Mouse (Mus musculus) embryonic facial prominence, embryonic 10.5 days (tissue): Measurements from ENCODE around the gene Tmem192. TPM values are rescaled to one million over a fixed set of nuclear protein-coding genes. Genes with fewer than 3 reads are reported as not detected.

Experiments used
- DNase-seq: peaks from one replicate; pipeline ENCODE4 v3.0.0-alpha.2; 2017; ENCODE audit warnings: low spot score
- H3K27ac ChIP-seq: fragments of 300-500 bp; sonication (generic); replicated peaks from 2 replicates; pipeline ENCODE4 v1.5.1; 2016; ENCODE audit warnings: mild to moderate bottlenecking
- H3K27me3 ChIP-seq: fragments of 300-500 bp; sonication (generic); replicated peaks from 2 replicates; pipeline ENCODE4 v1.6.1; 2016; ENCODE audit warnings: low read depth, mild to moderate bottlenecking; ENCODE audit not compliant: poor library complexity, severe bottlenecking
- H3K36me3 ChIP-seq: fragments of 300-500 bp; sonication (generic); replicated peaks from 2 replicates; pipeline ENCODE4 v1.6.1; 2016; ENCODE audit warnings: mild to moderate bottlenecking, moderate library complexity
- H3K4me1 ChIP-seq: fragments of 300-500 bp; sonication (generic); 2 replicates; pipeline ENCODE4 v1.6.1; 2016
- H3K4me3 ChIP-seq: fragments of 300-500 bp; sonication (generic); 2 replicates; pipeline ENCODE4 v1.5.1; 2016; ENCODE audit warnings: mild to moderate bottlenecking, moderate library complexity
- H3K9me3 ChIP-seq: fragments of 300-500 bp; sonication (generic); 2 replicates; pipeline ENCODE4 v1.6.1; 2016; ENCODE audit warnings: mild to moderate bottlenecking
- WGBS: fragments of 180-500 bp; shearing (Covaris S2); methylation state at CpG from one replicate; pipeline ENCODE4 v1.1.7; 2016; 5-methylcytosine and 5-hydroxymethylcytosine counted together
- polyA plus RNA-seq: library from polyadenylated mRNA; unstranded; fragments of >200 nt; fragmentation: Nextera tagmentation; extraction: Ambion mirVana; gene quantifications from 2 replicates; pipeline ENCODE4 v1.2.1, GENCODE M21; 2016

The Tmem192 gene
- polyA plus RNA-seq, 1 experiment from 2014 or later: 18.2 TPM

- H3K4me3 ChIP-seq: no peak overlapping the region
- no peak for DNase-seq
- no peak overlapping the region for H3K27ac ChIP-seq
- H3K27me3 ChIP-seq: peaks cover 29% of the 10 kb centered on the region
- H3K9me3 ChIP-seq: no peaks in the 10 kb centered on the region
- H3K4me1 ChIP-seq: peaks cover 4% of the 10 kb centered on the region; the same call in 1 of the 2 replicates
- WGBS: 78% methylated on average over 8 of the region's 8 CpGs
- no peaks in the 10 kb centered on the region for H3K36me3 ChIP-seq
Observed at GRCm38 (mm10) chr8:64941019-64941418, 6.0 kb upstream of the Tmem192 start.

GRCm38 (mm10) chr8:64941495-64941894 is 5.5 kb upstream of the Tmem192 start:
- WGBS: 14% methylated on average over 9 of the region's 9 CpGs
- no peak overlapping the region for H3K4me3 ChIP-seq
- peak; percentile 74 for DNase-seq
- no peaks in the 10 kb centered on the region for H3K9me3 ChIP-seq
- no peaks in the 10 kb centered on the region for H3K36me3 ChIP-seq
- peaks cover 29% of the 10 kb centered on the region for H3K27me3 ChIP-seq
- H3K4me1 ChIP-seq: peaks cover 4% of the 10 kb centered on the region; the same call in 1 of the 2 replicates
- H3K27ac ChIP-seq: no peak overlapping the region

DNA sequence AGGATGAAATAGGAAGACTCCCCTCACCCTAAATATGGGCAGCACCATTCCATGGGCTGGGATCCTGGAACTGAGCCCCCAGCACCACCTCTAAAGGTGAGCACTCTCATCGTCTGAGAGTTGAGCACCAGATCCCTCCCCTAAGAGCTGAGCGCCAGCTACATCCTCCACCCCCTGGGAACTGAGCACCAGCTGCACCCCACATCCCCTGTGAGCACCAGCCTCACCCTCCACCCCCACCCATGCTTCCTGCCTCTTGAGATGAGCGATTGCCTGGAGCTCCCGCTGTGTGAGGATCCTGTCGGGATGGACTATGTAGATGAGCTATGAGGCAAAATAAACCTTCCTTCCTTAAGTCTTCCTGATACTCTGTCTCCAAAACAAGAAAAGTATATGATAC is 4.0 kb upstream of the Tmem192 start:
- Histone ChIP-seq H3K4me3 (no peak overlapping the region), H3K9me3 (no peaks in the 10 kb centered on the region), H3K4me1 (peaks cover 4% of the 10 kb centered on the region; the same call in 1 of the 2 replicates), H3K36me3 (no peaks in the 10 kb centered on the region), H3K27me3 (peaks cover 29% of the 10 kb centered on the region), H3K27ac (no peak overlapping the region)
- DNase-seq: no peak
- WGBS: 21% methylated on average over 5 of the region's 5 CpGs

DNA sequence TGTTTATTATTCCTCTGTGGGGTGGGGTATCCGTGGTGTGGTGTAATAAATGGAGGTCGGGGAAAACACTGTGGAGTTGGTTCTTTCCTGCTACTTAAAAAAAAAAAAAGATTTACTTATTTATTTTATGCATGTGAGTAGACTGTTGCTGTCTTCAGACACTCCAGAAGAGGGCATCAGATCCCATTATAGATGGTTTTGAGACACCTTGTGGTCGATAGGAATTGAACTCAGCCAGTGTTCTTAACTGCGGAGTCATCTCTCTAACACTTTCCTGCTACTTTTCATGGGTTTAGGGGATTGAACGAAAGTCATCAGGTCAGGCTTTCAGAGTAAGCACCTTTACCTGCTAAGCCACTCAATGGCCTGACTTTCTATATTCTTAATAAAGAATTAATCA is 2.2 kb upstream of the Tmem192 start:
- H3K9me3 ChIP-seq: no peaks in the 10 kb centered on the region
- peaks cover 4% of the 10 kb centered on the region; the same call in 1 of the 2 replicates for H3K4me1 ChIP-seq
- 28% methylated on average over 5 of the region's 5 CpGs for WGBS
- H3K27ac ChIP-seq: no peak overlapping the region
- H3K36me3 ChIP-seq: no peaks in the 10 kb centered on the region
- peaks cover 29% of the 10 kb centered on the region for H3K27me3 ChIP-seq
- no peak overlapping the region for H3K4me3 ChIP-seq
- no peak for DNase-seq

DNA sequence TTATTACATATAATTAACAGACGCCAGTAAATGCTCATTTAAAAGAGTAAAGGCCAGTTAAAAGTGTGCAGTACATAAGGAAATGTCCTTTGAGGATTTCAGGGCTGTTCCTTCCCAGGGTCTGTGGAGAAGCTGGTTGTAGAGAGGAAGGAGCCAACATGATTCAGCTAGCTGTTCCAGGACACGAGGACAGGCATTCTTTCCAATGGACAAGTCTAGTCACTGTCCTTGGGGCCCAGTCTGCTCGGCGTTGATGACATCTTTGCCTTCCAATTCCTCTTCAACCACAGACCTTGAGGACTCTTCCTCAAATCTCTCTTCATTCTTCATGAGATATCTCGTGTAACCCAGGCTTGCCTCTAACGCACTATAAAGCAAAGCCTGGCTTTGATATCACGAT is 1.4 kb upstream of the Tmem192 start:
- H3K4me1 ChIP-seq: peaks cover 4% of the 10 kb centered on the region; the same call in 1 of the 2 replicates
- no peak for DNase-seq
- H3K36me3 ChIP-seq: no peaks in the 10 kb centered on the region
- H3K4me3 ChIP-seq: no peak overlapping the region
- no peaks in the 10 kb centered on the region for H3K9me3 ChIP-seq
- no peak overlapping the region for H3K27ac ChIP-seq
- peaks cover 29% of the 10 kb centered on the region for H3K27me3 ChIP-seq
- WGBS: 81% methylated on average over 7 of the region's 7 CpGs

DNA sequence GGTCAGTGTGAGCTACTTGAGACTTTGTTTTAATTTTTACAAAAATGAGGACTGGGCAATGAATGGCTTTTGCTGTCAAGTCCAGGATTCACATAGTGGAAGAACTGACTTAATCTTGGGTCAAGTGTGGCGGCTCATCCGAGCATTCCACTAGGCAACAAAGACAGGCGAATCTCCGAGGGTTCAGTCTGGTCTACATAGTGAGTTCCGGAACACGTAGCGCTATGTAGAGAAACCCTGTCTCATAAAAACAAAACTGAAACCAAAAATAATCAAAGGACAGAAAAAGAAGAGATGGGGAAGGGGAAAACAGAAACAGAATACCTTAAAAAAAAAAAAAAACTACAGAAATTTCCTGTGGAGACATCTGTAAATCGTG is 555 bp upstream of the Tmem192 start:
- DNase-seq: no peak
- H3K9me3 ChIP-seq: no peaks in the 10 kb centered on the region
- peaks cover 29% of the 10 kb centered on the region for H3K27me3 ChIP-seq
- H3K27ac ChIP-seq: no peak overlapping the region
- 56% methylated on average over 8 of the region's 8 CpGs for WGBS
- peak overlapping the region; percentile 79 for H3K4me3 ChIP-seq
- no peaks in the 10 kb centered on the region for H3K36me3 ChIP-seq
- H3K4me1 ChIP-seq: peaks cover 4% of the 10 kb centered on the region; the same call in 1 of the 2 replicates

GRCm38 (mm10) chr8:64947698-64948034 is 681 bp downstream of the Tmem192 start:
- H3K27ac ChIP-seq: peak overlapping the region; percentile 88
- DNase-seq: no peak

GRCm38 (mm10) chr8:64948371-64948770 is 1.4 kb downstream of the Tmem192 start:
- no peaks in the 10 kb centered on the region for H3K36me3 ChIP-seq
- no peak overlapping the region for H3K27ac ChIP-seq
- H3K4me3 ChIP-seq: no peak overlapping the region
- no peak for DNase-seq
- H3K9me3 ChIP-seq: no peaks in the 10 kb centered on the region
- 84% methylated on average over 1 of the region's 1 CpGs for WGBS
- H3K4me1 ChIP-seq: no peaks in the 10 kb centered on the region
- peaks cover 11% of the 10 kb centered on the region for H3K27me3 ChIP-seq

More at GRCm38 (mm10) chr8:64947698-64948034, 681 bp downstream of the Tmem192 start:
- Histone ChIP-seq H3K9me3 (no peaks in the 10 kb centered on the region), H3K27me3 (peaks cover 18% of the 10 kb centered on the region), H3K4me1 (peaks cover under 1% of the 10 kb centered on the region; the same call in 1 of the 2 replicates), H3K4me3 (peak overlapping the region; percentile 79), H3K36me3 (no peaks in the 10 kb centered on the region)
- WGBS: 12% methylated on average over 10 of the region's 10 CpGs

DNA sequence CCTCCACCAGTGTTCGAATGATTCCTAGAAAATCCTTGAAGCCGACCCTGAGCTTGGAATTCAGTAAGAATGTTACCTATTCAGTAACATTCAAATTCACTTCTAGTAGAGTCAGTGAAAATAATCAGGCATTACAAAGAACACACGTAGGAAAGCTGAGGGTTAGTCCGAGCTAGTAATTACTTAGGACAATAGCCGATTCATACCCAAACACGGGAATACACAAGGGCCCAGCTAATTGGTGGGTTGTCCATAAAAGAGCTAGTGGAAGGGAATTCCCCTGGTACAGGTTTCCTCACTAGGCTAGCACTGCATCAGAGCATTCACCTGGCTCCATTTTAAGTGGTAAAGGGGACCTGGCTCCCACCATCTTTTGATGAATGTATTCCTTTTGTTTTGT is 5.1 kb downstream of the Tmem192 start:
- DNase-seq: no peak
- H3K27me3 ChIP-seq: no peaks in the 10 kb centered on the region
- 84% methylated on average over 6 of the region's 6 CpGs for WGBS

GRCm38 (mm10) chr8:64959025-64959424 is 12.0 kb downstream of the Tmem192 start:
- DNase-seq: no peak
- H3K9me3 ChIP-seq: no peaks in the 10 kb centered on the region
- no peaks in the 10 kb centered on the region for H3K4me1 ChIP-seq
- H3K36me3 ChIP-seq: peaks cover 10% of the 10 kb centered on the region
- WGBS: 86% methylated on average over 9 of the region's 9 CpGs
- H3K27ac ChIP-seq: no peak overlapping the region
- no peak overlapping the region for H3K4me3 ChIP-seq
- H3K27me3 ChIP-seq: no peaks in the 10 kb centered on the region

More for the DNA sequence above, 5.1 kb downstream of the Tmem192 start:
- no peaks in the 10 kb centered on the region for H3K4me1 ChIP-seq
- no peaks in the 10 kb centered on the region for H3K36me3 ChIP-seq
- no peak overlapping the region for H3K27ac ChIP-seq
- no peak overlapping the region for H3K4me3 ChIP-seq
- H3K9me3 ChIP-seq: no peaks in the 10 kb centered on the region

- Histone ChIP-seq H3K9me3 (no peaks in the 10 kb centered on the region), H3K27ac (no peak overlapping the region), H3K27me3 (no peaks in the 10 kb centered on the region), H3K4me3 (no peak overlapping the region), H3K4me1 (no peaks in the 10 kb centered on the region), H3K36me3 (peaks cover 14% of the 10 kb centered on the region)
- DNase-seq: no peak
Observed at GRCm38 (mm10) chr8:64962836-64963235, 15.9 kb downstream of the Tmem192 start.

GRCm38 (mm10) chr8:64983150-64983897 is 36.3 kb downstream of the Tmem192 start:
- H3K4me3 ChIP-seq: no peak overlapping the region
- H3K9me3 ChIP-seq: no peaks in the 10 kb centered on the region
- no peaks in the 10 kb centered on the region for H3K27me3 ChIP-seq
- DNase-seq: no peak
- no peak overlapping the region for H3K27ac ChIP-seq
- no peaks in the 10 kb centered on the region for H3K36me3 ChIP-seq
- H3K4me1 ChIP-seq: peaks cover 6% of the 10 kb centered on the region; the same call in 1 of the 2 replicates
- 75% methylated on average over 20 of the region's 20 CpGs for WGBS

- no peaks in the 10 kb centered on the region for H3K27me3 ChIP-seq
- H3K27ac ChIP-seq: no peak within 1 kb of the TSS
- no peak within 1 kb of the TSS for H3K4me3 ChIP-seq
- WGBS: 88% methylated on average over 4 of the region's 4 CpGs
- peaks cover 6% of the 10 kb centered on the region; the same call in 1 of the 2 replicates for H3K4me1 ChIP-seq
- H3K36me3 ChIP-seq: no peaks in the 10 kb centered on the region
- DNase-seq: no peak
- no peaks in the 10 kb centered on the region for H3K9me3 ChIP-seq
Observed at GRCm38 (mm10) chr8:64987731-64988130, 40.7 kb downstream of the Tmem192 start, which contains the start of gene Trim75. TSS of gene Trim75 (minus strand) at chr8:64987831.
